Mouse (Mus musculus): Measurements from ENCODE around the gene Rad9a. TPM values are rescaled to one million over a fixed set of nuclear protein-coding genes. Genes with fewer than 3 reads are reported as not detected.
A peak's percentile ranks its signal among the peaks of the same experiment; 100 is the strongest.

Rad9a gene
- polyA plus RNA-seq, 1 experiment = 31.9 TPM

- TF ChIP-seq POLR2A (IDR thresholded peaks at IDR 0.05; ENCODE audit: borderline replicate concordance, insufficient read depth, low read length) (no peak), CTCF (IDR thresholded peaks at IDR 0.05; ENCODE audit: borderline replicate concordance, insufficient read depth, low read depth, low read length) (no peak)
- Histone ChIP-seq H3K4me1 (ENCODE audit: control insufficient read depth, insufficient read depth, low read length) (peaks cover 47% of the 10 kb centered on the region), H3K27me3 (ENCODE audit: control insufficient read depth, insufficient read depth, low read length) (no peaks in the 10 kb centered on the region), H3K4me3 (replicated peaks; ENCODE audit: insufficient read depth, low read depth, low read length) (no peak overlapping the region), H3K27ac (ENCODE audit: insufficient read depth, low read length) (no peak overlapping the region)
- 81% methylated on average over 22 of the region's 22 CpGs for whole genome bisulfite sequencing
- peak in 1 of 2 experiments; percentile 10 for DNase-seq
Observed at GRCm38 (mm10) chr19:4150567-4151487, 50.6 kb downstream of the Rad9a start.

DNA sequence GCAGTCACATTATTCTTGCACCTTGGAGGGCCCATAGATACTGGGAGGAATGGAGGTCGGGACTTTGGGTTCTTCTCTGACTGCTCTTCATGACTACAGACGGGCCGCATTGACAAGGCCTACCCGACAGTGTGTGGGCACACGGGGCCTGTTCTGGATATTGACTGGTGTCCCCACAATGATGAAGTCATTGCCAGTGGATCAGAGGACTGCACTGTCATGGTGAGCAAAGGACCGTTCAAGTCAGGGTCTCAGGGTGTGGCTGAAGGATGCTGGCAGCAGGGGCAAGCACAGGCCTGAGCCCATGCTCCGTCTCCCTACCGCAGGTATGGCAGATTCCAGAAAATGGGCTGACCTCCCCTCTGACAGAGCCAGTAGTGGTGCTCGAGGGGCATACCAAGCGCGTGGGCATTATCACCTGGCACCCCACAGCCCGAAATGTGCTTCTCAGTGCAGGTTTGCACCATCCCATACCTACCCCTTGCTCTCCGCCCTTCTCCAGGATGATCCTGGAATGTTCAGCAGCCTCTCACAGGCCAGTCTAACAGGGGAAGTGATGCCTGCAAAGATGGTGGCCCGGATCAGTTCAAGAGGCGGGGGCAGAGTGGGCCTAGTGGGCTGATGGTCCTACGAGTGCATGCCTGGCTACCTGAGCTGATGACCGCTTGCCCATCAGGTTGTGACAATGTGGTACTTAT, 51.5 kb downstream of the Rad9a start:
- H3K4me1 ChIP-seq (ENCODE audit: control insufficient read depth, insufficient read depth, low read length) = peaks cover 47% of the 10 kb centered on the region
- no peaks in the 10 kb centered on the region for H3K27me3 ChIP-seq (ENCODE audit: control insufficient read depth, insufficient read depth, low read length)
- no peak overlapping the region for H3K4me3 ChIP-seq (replicated peaks; ENCODE audit: insufficient read depth, low read depth, low read length)
- peak in 1 of 2 experiments; percentile 13 for DNase-seq
- 93% methylated on average over 17 of the region's 17 CpGs for WGBS
- H3K27ac ChIP-seq (ENCODE audit: insufficient read depth, low read length) = no peak overlapping the region
- TF ChIP-seq CTCF (IDR thresholded peaks at IDR 0.05; ENCODE audit: borderline replicate concordance, insufficient read depth, low read depth, low read length) (no peak), POLR2A (IDR thresholded peaks at IDR 0.05; ENCODE audit: borderline replicate concordance, insufficient read depth, low read length) (no peak)

- Histone ChIP-seq H3K27me3 (ENCODE audit: control insufficient read depth, insufficient read depth, low read length) (no peaks in the 10 kb centered on the region), H3K4me1 (ENCODE audit: control insufficient read depth, insufficient read depth, low read length) (peaks cover 47% of the 10 kb centered on the region), H3K4me3 (replicated peaks; ENCODE audit: insufficient read depth, low read depth, low read length) (peak overlapping the region; percentile 85), H3K27ac (ENCODE audit: insufficient read depth, low read length) (no peak overlapping the region)
- TF ChIP-seq POLR2A (IDR thresholded peaks at IDR 0.05; ENCODE audit: borderline replicate concordance, insufficient read depth, low read length) (no peak), CTCF (IDR thresholded peaks at IDR 0.05; ENCODE audit: borderline replicate concordance, insufficient read depth, low read depth, low read length) (no peak)
- DNase-seq = peak in 1 of 2 experiments; percentile 11
- 86% methylated on average over 11 of the region's 11 CpGs for WGBS
Observed at GRCm38 (mm10) chr19:4149283-4149682, 52.2 kb downstream of the Rad9a start.

DNA sequence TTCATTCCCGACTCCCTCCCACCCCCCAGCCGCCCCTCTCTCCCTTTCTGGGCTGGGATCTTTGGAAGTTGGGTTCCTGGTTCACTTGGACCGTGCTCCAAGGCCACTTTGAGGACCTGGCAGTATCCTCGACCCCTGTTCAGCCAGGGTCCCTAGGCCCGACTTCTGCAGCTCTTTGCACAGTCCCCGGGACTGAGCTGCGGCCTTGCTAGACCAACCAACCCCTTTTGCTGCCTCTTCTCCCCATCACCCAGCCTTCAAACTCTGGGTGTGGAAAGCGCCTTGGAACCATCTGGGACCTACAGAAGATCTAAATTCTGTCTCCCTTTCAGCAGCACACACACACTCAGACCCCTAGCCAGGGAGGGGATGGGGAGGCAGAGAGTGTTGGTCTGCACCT, 52.6 kb downstream of the Rad9a start:
- 2% methylated on average over 8 of the region's 8 CpGs for WGBS
- TF ChIP-seq POLR2A (IDR thresholded peaks at IDR 0.05; ENCODE audit: borderline replicate concordance, insufficient read depth, low read length) (no peak), CTCF (IDR thresholded peaks at IDR 0.05; ENCODE audit: borderline replicate concordance, insufficient read depth, low read depth, low read length) (no peak)
- no peaks in the 10 kb centered on the region for H3K27me3 ChIP-seq (ENCODE audit: control insufficient read depth, insufficient read depth, low read length)
- peak overlapping the region; percentile 85 for H3K4me3 ChIP-seq (replicated peaks; ENCODE audit: insufficient read depth, low read depth, low read length)
- H3K4me1 ChIP-seq (ENCODE audit: control insufficient read depth, insufficient read depth, low read length) = peaks cover 45% of the 10 kb centered on the region
- no peak for DNase-seq
- peak overlapping the region; percentile 48; the same call in 1 of the 2 replicates for H3K27ac ChIP-seq (ENCODE audit: insufficient read depth, low read length)

GRCm38 (mm10) chr19:4148491-4148806, 53.0 kb downstream of the Rad9a start, which contains the start of gene Coro1b:
Gene Coro1b (plus strand): TSS chr19:4148619.
- DNase-seq = peak; percentile 95 to 96
- TF ChIP-seq CTCF (IDR thresholded peaks at IDR 0.05; ENCODE audit: borderline replicate concordance, insufficient read depth, low read depth, low read length) (no peak), POLR2A (IDR thresholded peaks at IDR 0.05; ENCODE audit: borderline replicate concordance, insufficient read depth, low read length) (peak; percentile 62; the same call in 1 of the 2 replicates)
- WGBS = under 1% methylated on average over 33 of the region's 33 CpGs
- peaks cover 41% of the 10 kb centered on the region for H3K4me1 ChIP-seq (ENCODE audit: control insufficient read depth, insufficient read depth, low read length)
- peak within 1 kb of the TSS; percentile 85 for H3K4me3 ChIP-seq (replicated peaks; ENCODE audit: insufficient read depth, low read depth, low read length)
- H3K27me3 ChIP-seq (ENCODE audit: control insufficient read depth, insufficient read depth, low read length) = no peaks in the 10 kb centered on the region
- H3K27ac ChIP-seq (ENCODE audit: insufficient read depth, low read length) = peak within 1 kb of the TSS; percentile 52; the same call in 1 of the 2 replicates

- Histone ChIP-seq H3K27me3 (ENCODE audit: control insufficient read depth, insufficient read depth, low read length) (no peaks in the 10 kb centered on the region), H3K4me3 (replicated peaks; ENCODE audit: insufficient read depth, low read depth, low read length) (peak overlapping the region; percentile 85), H3K4me1 (ENCODE audit: control insufficient read depth, insufficient read depth, low read length) (peaks cover 36% of the 10 kb centered on the region), H3K27ac (ENCODE audit: insufficient read depth, low read length) (peak overlapping the region; percentile 52; the same call in 1 of the 2 replicates)
- WGBS = 35% methylated on average over 9 of the region's 9 CpGs
- TF ChIP-seq CTCF (IDR thresholded peaks at IDR 0.05; ENCODE audit: borderline replicate concordance, insufficient read depth, low read depth, low read length) (no peak), POLR2A (IDR thresholded peaks at IDR 0.05; ENCODE audit: borderline replicate concordance, insufficient read depth, low read length) (no peak)
- DNase-seq = no peak
Observed at GRCm38 (mm10) chr19:4147782-4148490, 53.5 kb downstream of the Rad9a start.

DNA sequence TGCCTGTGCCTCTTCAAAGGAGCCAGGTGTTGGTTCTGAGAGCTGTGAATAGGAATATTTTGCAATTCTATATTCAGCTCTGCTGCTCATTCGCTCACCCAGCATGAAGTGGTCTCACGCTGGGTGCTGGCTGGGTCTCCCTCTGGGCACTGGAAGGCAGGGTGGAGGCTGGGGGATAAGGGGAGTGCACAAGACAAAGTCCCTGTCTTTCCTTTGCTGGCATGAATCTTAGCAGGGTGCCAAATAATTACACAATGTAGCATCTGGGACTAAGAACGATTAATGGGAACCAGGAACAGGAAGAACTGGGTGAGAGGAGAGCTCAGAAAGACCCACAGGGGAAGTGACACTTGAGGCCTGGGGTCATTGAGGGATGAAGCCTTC, 54.4 kb downstream of the Rad9a start:
- peak overlapping the region; percentile 68 for H3K27ac ChIP-seq (ENCODE audit: insufficient read depth, low read length)
- 35% methylated on average over 3 of the region's 3 CpGs for WGBS
- H3K4me1 ChIP-seq (ENCODE audit: control insufficient read depth, insufficient read depth, low read length) = peaks cover 29% of the 10 kb centered on the region
- TF ChIP-seq CTCF (IDR thresholded peaks at IDR 0.05; ENCODE audit: borderline replicate concordance, insufficient read depth, low read depth, low read length) (no peak), POLR2A (IDR thresholded peaks at IDR 0.05; ENCODE audit: borderline replicate concordance, insufficient read depth, low read length) (no peak)
- no peak overlapping the region for H3K4me3 ChIP-seq (replicated peaks; ENCODE audit: insufficient read depth, low read depth, low read length)
- DNase-seq = no peak
- no peaks in the 10 kb centered on the region for H3K27me3 ChIP-seq (ENCODE audit: control insufficient read depth, insufficient read depth, low read length)

All from cerebellum, adult 2 months (tissue).